Mouse (Mus musculus): ENCODE measurements around the gene Set.

Gene Set

GRCm38 (mm10) chr2:30091521-30091920 is 34.3 kb downstream of the Set start:
- no peak for DNase-seq (ENCODE audit: low spot score)

- no peak for DNase-seq (ENCODE audit: low spot score)
These were observed 35.2 kb downstream of the Set start for GRCm38 (mm10) chr2:30092280-30092918.

- peak; percentile 96 for DNase-seq (ENCODE audit: low spot score)
These were observed 36.5 kb downstream of the Set start, which contains the start of gene Zdhhc12 for GRCm38 (mm10) chr2:30093471-30094207. Gene Zdhhc12, minus strand, starts transcription at chr2:30093648.

- no peak for DNase-seq (ENCODE audit: low spot score)
These were observed 37.0 kb downstream of the Set start for GRCm38 (mm10) chr2:30094208-30094588.

DNA sequence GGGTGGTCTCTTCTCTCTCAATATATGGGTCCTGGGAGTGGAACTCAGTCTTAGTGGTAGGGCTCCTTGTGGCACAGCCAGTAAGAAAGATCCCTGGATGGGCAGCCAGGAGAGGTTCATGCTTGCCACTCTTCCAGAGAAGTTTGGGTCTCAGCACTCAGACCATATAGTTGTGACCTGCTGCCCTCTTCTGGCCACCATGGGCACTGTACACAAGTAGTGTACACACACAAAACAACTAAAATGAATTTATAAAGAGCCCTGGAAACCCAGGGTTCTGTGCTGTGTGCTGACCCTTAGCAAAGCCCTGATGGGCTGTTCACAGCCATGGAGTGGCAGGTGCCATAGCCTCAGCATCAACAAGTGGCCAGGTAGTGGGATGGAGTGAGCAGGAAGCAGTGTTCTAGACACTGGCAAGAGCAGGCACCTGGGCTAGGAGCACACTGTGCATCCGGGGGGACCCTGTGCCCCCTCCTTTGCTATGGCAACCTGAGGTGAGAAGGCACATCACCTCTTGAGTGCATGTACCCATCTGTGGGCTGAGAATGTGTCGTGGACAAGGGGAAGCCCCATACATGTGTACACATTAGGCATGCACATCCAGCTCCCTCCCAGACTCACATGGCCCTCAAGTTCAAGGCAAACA is 38.8 kb downstream of the Set start:
- peak; percentile 79 for DNase-seq (ENCODE audit: low spot score)

DNA sequence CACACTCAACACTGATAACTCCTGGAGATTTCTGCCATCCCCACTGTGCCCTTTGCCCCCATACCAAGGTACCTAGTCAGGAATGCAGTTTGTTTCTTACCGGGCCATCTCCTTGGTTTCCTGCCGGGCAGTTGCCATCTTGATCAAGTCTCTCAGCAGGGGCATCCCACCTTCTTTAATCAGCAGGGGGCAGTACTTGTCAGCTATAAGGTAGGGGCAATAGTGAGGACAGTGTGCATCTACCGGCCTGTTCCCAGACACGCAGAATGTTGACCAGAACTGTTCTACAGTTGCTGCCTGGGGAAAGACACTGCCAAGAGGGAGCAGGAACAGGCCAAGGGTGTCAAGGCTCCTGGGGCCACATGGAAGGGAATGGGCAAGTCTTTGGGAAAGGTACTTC is 43.0 kb downstream of the Set start:
- no peak for DNase-seq (ENCODE audit: low spot score)

GRCm38 (mm10) chr2:30106364-30106763 is 49.2 kb downstream of the Set start:
- peak; percentile 71 for DNase-seq (ENCODE audit: low spot score)

DNA sequence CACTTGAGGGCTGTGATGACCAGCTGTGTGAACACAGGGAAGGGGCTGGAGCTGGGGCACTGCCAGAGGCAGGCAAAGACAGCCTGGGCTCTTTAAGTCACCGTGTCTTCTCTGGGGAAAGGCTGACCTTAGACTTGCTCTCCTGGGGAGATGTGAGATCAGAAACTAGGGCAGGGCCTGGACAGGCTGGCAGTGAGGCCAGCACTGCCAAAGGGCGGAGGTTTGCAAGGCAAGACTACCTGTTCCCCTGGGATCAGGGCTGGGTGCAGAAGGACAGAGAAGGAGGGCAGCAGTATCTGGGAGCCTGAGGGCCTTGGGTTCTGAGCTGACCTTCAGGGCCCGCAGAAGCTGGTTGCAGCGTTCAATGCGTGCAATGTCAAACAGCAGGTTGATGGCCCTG is 50.5 kb downstream of the Set start:
- DNase-seq (ENCODE audit: low spot score): no peak

- DNase-seq (ENCODE audit: low spot score): no peak
These were observed 51.1 kb downstream of the Set start for GRCm38 (mm10) chr2:30108260-30108659.

- DNase-seq (ENCODE audit: low spot score): no peak
These were observed 54.3 kb downstream of the Set start for GRCm38 (mm10) chr2:30111500-30111899.

- DNase-seq (ENCODE audit: low spot score): no peak
These were observed 55.4 kb downstream of the Set start for GRCm38 (mm10) chr2:30112564-30112963.

DNA sequence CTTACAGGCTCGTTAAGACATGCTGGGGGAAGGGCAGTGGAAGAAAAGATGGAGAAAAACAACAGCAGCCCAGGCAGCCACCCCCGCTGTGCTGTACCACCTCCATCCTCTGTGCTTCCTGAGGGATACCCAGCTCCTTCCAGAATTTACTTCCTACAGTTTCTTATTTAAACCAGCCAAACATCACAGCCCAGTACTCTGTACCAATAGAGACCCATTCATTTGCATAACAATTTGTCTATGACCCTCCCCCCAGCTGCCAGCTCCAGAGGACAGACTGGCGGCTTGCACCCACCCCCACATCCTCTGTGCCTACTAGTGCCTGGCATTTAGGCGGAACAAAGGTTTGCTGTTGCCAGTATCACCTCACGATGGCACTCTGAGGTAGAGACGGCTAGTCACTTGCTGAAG is 62.5 kb downstream of the Set start:
- no peak for DNase-seq (ENCODE audit: low spot score)

DNA sequence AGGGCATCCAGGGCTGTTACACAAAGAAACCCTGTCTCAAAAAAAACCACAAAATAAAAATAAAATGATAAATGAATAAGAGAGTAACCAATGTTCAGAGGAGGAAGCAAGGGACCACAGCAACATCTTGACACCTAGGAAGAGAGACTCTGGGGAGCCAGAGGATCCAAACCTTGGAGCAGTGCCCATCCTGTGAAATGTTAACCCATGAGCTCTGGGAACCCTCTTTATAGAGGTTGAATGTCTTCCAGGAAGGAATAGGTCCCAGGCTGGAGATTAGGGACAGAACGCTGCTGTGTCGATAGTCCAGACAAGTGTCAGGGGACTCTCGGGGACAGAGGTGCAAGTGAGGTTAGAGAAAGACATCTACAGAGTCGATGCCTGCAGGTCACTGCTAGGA is 63.1 kb downstream of the Set start:
- no peak for DNase-seq (ENCODE audit: low spot score)

All from testis, postnatal 10 days (tissue).